Mouse (Mus musculus) layer of hippocampus, postnatal 10 days (tissue): ENCODE results near the gene Dpagt1. TPM values are rescaled to one million over a fixed set of nuclear protein-coding genes. Genes with fewer than 3 reads are reported as not detected.
"Not testable (repeated sequence)": the region's sequence is repeated elsewhere in the genome, so short reads cannot be mapped to it uniquely, and the experiment has no call there.

Experiments used
- DNase-seq, 2 experiments: peaks; one replicate each; pipeline ENCODE4 v3.0.0; 2021; ENCODE audit warnings: low spot score in 2 of 2
- total RNA-seq, 2 experiments: library from RNA; stranded (reverse); gene quantifications; 2 replicates each; pipeline ENCODE4 v1.2.3; 2021

Dpagt1 gene
- total RNA-seq, 2 experiments from 2014 or later = 16.5 to 18.5 TPM

DNA sequence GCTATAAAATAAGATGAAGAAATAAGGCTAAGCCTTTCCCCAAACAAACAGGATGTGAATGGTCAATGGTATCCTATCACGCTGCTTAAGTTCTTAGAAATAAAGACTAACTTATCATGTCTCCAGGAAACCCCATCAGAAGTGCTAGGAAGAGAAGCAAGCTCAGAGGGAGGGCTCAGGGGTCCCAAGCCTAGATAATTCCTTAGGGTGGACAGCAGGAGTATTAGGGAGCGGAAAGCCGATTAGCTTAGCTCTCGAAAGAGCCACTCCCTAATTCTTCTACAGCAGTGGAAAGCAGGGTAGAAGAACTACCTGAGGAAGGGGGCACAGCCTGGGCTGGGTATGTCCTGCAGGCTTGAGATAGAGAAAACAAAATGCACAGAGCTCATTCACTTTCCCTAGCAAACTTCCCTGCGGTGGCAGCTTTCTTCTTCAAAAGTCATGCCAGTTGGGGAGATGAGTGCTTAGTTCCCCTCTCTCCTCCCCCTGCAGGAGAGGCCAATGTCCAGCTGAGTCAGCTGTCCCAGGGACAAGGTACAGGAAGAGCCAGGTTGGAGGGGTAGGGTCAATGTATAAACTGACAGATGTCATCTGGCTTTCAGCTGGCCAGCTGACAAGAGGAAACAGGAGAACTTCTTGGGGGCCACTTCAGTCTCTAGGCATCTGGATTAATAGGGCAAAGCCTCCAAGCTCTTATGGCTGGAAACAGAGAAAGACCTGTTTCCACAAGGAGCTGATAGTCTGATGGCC is 7.6 kb upstream of the Dpagt1 start:
- no peak for DNase-seq

DNA sequence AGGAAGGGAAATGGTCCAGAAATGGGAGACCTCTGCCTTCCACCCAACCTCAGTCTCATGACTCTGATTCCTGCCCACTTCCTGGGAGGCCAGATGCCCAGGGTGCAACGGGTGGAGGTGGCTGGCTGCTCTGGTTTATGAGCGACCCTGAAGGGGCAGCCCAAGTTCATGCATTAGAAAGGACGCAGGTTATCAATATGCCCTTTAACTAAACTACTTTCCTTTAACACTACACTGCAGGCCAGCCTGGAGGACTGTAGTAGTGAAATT is 7.1 kb upstream of the Dpagt1 start:
- no peak for DNase-seq

DNA sequence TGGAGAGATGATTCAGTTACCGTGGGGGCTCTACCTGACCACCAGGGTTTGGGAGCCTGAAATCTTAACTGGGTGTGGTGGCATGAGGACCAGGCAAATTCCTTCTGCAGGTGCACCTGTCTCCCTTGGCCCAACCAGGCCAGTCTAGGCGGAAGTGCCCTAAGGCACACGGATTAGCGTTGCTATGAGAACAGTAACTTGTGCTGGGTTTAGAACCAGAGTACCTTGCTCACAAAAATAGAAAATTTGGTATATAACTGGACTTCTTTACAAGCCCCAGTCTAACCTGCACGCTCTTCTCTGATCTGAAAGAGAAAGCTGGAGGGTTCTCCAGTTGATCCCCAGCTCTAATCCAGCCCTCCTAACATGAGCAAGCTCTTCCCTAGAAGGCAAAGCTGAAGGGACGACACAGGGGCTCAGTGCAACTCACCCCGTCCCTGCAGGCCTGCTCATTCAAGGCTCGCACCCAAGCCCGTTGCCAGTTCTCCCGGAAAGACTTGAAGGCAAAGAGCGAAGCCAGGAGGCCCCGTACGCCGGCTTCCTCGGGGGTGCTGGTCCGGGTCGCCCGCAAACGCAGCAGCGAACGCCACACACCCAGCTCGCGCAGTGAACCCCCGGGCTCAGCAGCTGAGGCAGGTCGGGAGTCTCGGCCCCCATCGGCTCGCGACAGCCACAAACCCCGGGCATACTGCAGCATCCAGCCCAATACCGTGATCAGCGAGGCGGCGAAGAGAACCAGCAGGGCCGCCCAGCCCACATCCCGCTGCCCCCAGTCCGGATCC is 6.5 kb upstream of the Dpagt1 start:
- DNase-seq = peak; percentile 28 to 60

DNA sequence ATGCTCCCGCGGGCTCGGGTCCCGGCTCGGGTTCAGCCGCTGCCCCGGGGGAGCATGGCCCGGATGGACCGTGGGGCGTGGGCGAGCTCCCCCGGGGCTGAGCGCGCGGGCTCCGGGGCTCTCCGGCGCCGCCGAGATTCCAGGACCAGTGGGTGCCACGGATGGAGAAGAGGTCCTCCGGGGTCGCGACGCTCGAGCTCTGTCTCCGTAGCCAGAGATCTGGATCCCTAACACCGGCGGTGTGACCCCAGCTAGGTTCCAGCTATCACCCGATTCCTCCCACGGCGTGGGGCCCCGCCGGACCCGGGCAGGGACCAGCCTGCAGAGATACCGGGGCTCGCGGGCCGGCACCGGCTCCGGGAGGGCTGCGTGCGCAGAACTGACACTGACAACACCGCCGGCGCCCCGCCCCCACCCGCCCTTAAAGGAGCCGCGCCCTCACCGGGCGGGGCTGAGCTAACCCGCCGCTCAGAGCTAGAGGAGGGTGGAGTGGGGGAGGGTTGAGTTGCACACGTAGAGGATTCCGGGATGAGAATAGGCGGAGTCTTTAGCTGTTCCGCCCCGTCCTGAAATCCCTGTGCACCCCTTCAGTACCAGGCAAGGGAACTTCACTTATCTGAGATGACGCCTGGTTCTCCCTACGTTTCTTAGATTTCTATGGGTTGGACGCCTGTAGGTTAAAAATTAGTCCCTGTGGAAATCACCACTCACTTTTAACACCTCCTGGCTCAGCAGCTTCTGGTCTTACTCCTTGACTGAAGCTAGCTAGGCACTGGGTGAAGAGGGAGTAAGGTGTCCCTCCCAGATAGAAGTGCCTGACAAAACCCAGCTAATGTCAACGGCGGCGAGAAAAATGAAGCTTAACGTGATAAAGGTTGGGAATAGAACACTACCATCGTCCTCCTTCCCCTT is 5.7 kb upstream of the Dpagt1 start, which contains the start of gene C2cd2l:
TSS of gene C2cd2l (minus strand) at position 399 of the 912 bp plus-strand sequence.
- peak; percentile 82 to 90 for DNase-seq

DNA sequence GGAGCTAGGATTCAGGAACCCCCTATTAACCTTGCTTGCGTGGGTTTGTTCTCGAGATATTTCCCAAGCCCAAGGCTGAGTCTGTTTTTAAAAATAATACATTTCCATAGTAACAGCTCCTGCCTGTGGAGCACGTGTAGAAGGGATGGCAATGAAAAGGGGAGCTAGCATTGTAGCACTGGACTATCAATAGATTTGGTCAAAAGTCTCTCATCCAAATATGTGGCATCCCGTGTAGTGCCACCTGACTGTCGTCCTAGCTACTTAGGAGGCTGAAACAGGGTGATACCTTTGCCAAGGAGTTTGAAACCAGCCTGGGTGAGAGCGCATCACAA is 5.1 kb upstream of the Dpagt1 start:
- no peak for DNase-seq

DNA sequence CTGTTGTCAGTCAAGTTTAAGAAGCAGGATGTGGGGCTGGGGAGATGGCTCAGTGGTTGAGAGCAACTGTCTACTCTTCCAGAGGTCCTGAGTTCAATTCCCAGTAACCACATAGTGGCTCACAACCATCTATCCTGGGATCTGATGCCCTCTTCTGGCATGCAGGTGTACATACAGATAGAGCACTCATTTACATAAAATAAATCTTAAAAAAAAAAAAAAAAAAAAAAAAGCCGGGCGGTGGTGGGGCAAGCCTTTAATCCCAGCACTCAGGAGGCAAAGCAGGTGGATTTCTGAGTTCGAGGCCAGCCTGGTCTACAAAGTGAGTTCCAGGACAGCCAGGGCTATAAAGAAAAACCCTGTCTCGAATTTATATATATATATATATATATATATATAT is 2.2 kb upstream of the Dpagt1 start:
- not testable (repeated sequence) for DNase-seq

DNA sequence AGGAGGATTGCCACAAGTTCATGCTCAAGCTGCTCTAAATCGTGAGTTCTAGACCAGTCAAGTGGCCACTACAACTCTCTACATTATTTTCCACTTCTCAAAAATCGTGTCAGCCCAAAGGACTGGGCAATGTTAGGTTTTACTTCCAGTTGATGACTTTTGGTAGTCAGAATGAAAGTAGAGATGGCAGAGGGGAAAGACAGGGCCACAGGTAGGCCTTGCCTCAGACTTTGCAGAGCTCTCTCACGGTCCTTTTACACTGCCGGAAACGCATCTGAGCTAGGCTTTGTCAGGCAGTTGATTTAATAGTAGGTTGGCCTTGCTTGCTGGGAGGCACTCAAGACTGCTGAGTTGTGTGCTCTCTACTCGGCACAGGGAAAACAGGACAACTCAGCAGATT is 1.7 kb upstream of the Dpagt1 start:
- no peak for DNase-seq

DNA sequence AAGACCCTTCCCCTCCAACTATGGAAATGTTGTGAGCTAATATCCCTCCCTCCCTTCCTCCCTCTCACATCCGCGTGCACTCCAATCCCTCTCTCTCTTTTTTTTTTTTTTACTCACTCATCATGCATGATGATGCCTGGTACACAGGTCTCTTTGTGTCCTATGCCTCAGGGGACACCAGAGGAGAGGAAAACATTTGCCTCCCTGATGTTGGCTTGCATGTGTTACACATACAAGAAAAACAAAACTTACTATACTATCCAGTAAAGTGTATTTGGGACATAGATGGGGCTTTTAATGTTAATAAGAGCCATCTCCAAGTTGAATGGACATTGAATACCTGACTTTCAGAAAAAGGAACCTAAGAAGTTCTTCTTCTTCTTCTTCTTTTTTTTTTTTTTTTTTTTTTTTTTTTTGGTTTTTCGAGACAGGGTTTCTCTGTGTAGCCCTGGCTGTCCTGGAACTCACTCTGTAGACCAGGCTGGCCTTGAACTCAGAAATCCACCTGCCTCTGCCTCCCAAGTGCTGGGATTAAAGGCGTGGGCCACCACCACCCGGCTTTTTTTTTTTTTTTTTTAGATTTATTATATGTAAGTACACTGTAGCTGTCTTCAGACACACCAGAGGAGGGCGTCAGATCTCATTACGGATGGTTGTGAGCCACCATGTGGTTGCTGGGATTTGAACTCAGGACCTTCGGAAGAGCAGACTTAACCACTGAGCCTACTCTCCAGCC is 619 bp upstream of the Dpagt1 start:
- DNase-seq = not testable (repeated sequence)

DNA sequence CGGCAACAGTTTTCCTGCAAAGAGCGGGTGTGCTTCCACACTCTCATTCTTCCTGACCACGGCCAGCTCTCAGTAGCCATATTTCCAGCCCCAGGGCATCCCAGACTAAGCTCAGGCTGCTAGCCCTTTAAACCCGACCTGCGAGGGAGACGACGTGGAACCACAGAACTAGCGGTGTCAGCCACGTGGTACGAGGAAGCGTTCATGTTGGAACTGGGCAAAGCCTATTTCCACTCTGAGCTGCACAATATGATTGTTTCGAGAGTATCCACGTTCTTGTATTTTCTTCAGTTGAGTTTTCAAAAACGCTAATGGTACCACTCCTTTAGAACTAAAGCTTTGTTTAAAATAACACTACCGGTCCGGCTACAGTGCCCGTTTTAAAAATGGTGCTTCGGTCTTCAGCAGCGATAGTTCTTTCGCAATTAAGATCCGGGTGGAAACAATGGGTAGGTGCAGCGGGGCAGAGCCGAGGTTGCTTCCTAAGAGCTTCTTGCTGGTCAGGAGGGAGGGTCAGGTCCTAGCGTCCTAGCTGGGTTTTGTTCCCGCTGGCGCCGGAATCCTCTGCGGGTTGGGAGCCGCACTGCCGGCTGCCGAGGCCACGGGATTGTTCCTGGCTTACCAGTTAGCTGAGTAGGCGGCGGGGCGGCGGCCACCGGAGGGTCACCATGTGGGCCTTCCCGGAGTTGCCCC is 698 bp downstream of the Dpagt1 start:
- peak; percentile 76 to 80 for DNase-seq

DNA sequence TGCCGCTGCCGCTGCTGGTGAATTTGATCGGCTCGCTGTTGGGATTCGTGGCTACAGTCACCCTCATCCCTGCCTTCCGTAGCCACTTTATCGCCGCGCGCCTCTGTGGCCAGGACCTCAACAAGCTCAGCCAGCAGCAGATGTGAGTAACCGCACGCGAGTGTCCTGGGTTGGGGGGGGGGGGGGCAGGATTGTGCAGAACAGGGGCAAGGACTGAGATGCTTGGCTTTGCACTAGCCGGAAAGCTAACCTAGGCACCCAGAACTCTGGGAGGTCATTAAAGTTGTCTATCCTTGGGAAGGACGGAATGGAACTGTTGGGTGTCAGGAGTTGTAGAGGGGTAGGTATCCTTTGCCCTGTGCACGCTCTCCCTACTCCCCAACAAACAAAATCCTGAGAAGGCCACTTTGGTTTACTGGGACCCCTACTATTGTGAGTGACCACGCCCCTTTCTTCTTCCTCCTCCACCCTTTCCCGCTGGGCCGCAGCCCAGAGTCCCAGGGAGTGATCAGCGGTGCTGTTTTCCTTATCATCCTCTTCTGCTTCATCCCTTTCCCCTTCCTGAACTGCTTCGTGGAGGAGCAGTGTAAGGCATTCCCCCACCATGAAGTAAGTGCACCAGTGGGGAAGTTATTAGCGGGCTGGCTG is 1.4 kb downstream of the Dpagt1 start:
- no peak for DNase-seq

DNA sequence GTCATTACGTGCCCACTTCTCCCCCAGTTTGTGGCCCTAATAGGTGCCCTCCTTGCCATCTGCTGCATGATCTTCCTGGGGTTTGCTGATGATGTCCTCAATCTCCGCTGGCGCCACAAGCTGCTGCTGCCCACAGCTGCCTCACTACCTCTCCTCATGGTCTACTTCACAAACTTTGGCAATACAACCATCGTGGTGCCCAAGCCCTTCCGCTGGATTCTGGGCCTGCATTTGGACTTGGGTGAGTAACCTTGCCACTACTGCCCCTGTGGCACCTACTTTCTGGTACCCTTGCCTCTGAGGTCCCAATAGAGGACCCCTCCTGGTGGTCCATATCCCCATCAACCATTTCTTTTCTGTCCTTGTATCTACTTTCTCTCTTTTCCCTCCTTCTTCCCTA is 2.1 kb downstream of the Dpagt1 start:
- DNase-seq = no peak

DNA sequence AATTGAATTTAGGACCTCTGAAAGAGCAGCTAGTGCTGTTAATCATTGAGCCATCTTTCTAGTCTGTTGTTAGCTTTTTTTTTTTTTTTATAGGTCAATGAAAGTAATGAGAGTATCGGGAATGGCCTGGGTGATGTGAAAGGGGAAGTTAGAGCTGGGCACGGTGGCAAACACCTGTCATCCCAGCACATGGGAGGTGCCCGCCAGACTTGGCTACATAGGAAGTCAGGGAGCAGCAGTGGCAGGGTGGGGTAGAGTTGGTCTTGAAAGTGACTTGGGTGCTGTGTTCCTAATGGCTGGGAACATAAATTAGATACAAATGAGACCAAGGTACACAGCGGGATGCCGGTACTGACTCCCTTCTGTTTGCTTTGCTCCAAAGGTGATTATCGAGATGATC is 4.9 kb downstream of the Dpagt1 start:
- no peak for DNase-seq

DNA sequence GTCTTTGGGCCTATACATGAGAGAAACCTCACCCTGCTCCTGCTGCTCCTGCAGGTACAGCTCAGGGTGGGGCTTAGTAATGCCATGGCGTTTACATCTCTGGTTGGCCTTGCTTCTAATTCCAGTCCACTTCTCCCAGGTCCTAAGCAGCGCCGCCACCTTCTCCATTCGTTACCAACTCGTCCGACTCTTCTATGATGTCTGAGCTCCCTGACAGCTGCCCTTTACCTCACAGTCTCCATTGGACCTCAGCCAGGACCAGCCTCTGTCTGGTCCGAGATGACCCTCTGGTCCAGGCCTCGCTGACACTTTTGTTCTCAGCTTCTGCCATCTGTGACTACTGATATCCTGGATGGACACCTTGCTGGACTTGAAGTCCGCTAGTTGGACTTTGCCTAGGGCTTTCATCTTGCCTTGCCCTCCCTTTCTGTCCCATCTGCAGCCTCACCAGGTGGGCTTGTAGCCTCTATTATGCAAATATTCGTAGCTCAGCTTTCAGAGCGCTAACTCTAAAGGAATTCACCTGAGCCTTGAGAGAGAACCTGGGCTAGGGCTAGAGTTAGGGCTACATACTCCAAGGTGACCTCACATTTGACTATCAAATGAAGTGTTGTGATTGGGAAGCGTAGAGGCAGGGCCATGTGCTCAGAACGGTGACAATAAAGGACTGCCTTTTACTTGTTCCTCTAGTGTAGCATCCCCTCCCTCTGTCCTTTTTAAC is 7.3 kb downstream of the Dpagt1 start:
- DNase-seq = no peak

DNA sequence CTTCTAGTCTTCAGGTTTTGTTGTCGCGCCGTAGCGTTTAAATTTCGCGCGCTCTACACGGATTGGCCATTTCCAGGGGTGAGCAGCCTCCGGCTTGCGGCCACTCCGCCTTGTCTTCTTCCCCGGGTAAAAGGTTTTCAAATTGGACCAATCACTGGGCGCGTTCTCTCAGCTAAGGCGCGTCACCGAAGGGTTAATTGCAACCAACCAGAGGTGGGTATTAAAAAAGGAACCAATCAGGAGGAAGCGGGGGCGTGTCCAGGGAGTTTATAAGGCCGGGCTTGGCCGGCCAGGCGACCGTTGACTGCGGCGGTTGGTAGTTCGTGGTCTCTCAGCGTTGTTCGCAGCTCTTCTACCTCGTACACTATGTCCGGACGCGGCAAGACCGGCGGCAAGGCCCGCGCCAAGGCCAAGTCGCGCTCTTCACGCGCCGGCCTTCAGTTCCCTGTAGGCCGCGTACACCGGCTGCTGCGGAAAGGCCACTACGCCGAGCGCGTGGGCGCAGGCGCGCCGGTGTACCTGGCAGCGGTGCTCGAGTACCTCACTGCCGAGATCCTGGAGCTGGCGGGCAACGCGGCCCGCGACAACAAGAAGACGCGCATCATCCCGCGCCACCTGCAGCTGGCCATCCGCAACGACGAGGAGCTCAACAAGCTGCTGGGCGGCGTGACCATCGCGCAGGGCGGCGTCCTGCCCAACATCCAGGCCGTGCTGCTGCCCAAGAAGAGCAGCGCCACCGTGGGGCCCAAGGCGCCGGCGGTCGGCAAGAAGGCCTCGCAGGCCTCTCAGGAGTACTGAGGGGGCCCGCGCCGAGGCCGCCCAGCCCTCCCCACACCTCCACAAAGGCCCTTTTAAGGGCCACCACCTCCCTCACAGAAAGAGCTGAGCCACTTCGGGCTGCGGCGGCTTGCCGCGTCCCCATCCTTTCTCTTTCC is 8.8 kb downstream of the Dpagt1 start, which contains the start of gene H2afx:
TSS of gene H2afx (plus strand) at position 299 of the 935 bp plus-strand sequence.
- peak; percentile 97 to 98 for DNase-seq

DNA sequence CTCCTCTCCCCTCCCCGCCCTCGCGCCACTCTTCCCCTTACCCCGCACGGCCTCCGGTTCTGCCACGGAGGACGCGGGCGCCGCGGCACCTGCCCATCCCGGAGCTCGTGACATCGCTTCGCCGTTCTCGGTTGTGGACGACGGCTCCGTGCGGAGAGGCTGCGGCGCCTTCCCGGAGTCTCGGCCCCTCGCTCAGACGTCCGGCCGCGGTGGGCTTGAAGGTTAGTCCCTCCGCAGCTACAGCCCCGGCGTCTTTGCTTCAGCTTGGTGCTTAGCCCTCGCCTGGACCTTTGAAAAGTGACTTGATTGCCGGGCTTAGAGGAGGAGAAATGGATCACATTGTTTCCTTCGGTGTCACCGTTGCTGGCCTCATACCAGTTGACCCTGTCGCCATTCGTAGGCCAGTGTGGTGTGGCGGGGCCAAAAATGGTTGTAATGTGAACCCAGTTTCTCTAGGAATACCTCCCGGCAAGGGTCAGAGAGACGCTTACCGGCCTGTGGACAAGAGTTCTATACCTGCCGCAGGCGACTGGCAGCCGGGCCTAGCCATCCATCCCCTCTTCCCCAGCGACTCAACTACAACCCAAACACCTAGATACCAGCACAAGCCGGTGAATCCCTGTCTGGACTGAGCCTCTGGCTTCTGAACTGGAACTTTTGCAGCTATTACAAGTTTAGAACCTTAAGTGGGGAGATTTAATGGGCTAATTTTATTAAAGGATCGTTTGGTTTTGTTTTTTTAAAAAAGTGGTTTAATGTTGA is 9.7 kb downstream of the Dpagt1 start:
- DNase-seq = peak; percentile 29 to 39

DNA sequence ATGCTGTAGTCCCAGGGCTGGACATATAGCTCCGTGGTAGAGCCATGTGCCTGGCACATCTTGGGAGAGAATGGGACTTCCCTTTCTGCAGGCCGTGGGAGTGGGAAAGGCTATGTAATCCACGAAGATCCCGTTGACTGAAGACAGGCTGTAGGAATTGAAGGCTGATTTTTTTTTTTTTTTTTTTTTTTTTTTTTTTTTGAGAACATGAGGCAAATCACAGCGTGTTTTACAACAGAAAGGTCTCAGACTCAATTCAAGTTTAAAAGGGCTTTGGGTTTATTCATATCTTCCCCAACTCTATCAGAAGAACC is 10.2 kb downstream of the Dpagt1 start:
- DNase-seq = no peak

DNA sequence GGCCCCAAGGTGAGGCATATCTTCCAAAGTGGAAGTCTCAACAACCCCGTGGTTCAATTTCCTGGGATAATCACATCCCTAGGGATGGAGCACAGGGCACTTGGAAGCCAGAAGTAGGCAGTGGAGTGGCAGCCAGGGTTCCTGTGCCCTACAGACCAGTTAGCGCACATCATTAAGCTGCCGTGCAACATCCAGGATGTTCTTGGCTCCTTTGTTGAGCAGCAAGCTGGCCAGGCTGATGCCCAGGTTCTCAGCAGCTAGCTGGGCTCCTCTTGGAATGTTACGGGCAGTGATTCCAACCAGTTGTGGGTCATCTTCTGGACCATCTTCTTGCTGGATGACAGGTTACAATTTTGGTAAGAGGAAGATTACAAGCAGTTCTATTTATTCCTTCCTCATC is 10.7 kb downstream of the Dpagt1 start:
- DNase-seq = not testable (repeated sequence)

DNA sequence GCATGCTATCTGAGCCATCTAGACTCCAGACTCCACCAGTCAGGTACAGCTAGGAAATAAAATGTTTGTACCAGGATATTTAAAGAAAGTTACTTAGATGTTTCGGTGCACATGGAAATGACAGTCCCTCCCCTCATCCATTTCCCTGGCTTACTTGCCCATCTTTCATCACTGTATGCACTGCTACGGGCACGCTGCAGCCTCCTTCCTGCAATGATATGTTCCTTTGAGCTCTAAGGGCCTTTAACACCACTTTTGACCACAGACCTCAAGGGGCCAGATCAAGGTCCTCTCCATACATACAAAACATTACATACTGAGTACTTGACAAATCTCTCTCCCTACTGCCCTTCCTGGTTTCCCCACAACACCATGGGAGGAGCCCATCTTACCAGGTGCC is 11.1 kb downstream of the Dpagt1 start:
- DNase-seq = no peak
